Mouse (Mus musculus): Measurements from ENCODE around the gene Dscaml1. TPM values are rescaled to one million over a fixed set of nuclear protein-coding genes. Genes with fewer than 3 reads are reported as not detected.

Gene Dscaml1
- total RNA-seq, 2 experiments from 2014 or later: 35.7 to 38.0 TPM

DNA sequence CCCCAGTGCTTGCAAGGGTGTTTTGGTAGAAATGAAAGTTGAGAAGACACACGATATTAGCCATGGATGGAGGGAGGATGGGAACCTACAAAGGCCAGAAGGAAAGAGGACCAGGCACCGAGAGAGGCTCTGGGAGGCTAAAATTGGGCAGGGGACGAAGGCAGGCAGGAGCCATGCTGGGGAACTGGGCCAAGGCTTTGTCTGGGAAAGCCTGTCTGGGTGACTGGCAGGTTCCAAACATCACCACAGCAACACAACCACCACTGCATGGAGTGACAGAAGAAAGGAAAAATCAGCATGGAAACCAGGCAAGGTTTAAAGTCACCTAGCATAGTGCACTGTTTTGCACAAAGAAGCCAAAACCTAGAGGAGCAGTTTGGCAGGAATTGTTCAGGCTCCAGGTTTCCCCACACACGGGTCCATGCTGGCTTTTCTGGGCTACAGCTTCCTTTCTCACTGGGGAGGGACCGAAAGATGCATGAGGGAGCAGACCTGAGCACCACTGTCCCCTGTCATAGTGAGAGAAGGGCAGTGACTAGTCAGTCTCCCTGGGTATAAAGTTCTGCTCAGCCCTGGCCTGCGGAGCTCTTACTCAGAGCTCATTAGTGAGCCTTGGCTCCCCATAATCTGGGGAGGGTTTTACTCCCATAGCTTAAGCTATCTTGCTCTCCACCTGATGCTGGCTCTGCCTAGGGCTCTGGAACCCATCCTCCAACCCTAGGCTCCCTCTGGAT is 211.9 kb downstream of the Dscaml1 start:
- intact Hi-C loops (cut with DNase I): no loop called here
- DNase-seq (ENCODE audit: extremely low spot score in 1 of 2, low spot score in 2 of 2): no peak

DNA sequence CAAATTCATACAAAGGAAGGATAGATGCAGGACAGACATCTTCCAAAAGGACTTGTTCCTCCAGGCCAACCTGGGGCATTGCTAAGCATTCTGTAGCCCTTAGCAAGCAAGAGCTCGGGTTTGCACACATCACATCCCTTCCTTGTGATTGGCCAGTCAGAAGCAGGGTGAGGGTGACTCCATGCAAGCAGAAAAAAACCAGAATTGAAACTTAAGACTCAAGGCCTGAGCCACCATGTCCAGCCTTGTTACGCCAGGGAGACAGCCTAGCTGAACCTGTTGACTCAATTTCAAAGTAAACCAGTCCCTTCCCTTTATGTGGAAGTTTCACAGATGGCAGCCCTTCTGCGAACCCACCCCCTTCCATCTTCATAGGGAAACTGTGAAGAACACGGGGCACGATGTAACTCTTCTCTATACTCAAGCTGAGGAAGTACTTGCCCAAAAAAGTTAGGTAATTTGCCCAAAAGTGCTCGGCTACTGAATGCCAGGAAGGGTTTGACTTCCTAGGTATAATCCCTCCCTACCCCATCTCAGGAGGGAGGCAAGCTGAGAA is 218.5 kb downstream of the Dscaml1 start:
- intact Hi-C loops (cut with DNase I): no loop called here
- DNase-seq (ENCODE audit: extremely low spot score in 1 of 2, low spot score in 2 of 2): no peak

DNA sequence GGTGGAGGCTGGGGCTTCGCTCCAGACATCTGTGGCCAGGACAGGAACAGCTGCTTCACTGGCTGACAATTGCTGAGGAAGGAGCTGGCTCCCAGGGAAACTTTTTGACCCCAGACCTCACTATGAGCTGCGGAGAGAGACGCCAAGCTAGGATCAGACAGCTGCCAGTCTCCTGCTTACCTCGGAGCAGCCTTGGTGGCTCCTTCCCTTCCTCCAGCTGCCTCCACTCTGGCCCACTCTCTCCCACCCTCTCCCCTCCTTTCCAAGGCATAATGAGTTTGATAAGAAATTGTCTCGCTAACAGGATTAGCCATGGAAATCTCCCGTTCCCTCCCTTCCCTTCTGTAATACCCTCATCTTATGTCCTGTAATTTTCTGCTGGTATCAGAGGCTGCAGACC is 219.1 kb downstream of the Dscaml1 start:
- intact Hi-C loops (cut with DNase I): no loop called here

DNA sequence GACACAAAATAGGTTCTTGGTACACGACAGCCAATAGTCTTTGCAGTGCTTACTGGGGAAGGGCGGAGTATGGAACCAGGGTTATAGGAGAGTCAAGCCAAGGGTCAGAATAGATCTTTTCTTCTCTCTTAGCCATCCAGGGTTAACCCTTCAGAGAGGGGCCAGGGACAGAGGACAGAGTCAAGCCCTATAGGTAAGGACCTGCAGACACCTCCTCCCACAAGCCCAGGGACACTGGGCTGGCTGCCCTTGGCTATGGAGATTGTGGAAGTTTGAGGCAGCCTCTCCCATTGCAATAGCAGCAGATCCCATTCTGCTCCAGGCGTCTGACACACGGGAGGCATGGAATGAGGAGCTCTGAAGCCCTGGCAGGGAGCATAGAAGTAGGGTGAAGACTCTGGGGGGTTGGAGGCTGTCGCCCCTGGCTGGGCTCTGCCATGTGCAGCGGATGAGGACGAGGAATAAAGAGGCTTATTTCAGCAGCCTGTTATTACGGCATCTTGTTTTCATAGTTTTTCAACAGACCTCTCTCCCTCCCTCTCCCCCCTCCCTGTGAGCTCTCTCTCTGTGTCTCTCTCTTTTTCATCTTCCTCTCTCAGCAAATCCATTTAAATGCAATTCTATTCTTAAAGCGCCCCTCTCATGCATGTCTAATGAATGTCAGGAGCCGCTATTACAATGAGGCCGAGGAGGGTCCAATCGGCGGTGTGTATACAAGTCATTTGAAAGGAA is 224.8 kb downstream of the Dscaml1 start:
- DNase-seq (ENCODE audit: extremely low spot score in 1 of 2, low spot score in 2 of 2): no peak
- intact Hi-C loops (cut with DNase I): no loop called here

More for the DNA sequence above, 219.1 kb downstream of the Dscaml1 start:
- DNase-seq (ENCODE audit: extremely low spot score in 1 of 2, low spot score in 2 of 2): no peak

GRCm38 (mm10) chr9:45651810-45652177 is 225.4 kb downstream of the Dscaml1 start:
- intact Hi-C loops (cut with DNase I): no loop called here
- no peak for DNase-seq (ENCODE audit: extremely low spot score in 1 of 2, low spot score in 2 of 2)

DNA sequence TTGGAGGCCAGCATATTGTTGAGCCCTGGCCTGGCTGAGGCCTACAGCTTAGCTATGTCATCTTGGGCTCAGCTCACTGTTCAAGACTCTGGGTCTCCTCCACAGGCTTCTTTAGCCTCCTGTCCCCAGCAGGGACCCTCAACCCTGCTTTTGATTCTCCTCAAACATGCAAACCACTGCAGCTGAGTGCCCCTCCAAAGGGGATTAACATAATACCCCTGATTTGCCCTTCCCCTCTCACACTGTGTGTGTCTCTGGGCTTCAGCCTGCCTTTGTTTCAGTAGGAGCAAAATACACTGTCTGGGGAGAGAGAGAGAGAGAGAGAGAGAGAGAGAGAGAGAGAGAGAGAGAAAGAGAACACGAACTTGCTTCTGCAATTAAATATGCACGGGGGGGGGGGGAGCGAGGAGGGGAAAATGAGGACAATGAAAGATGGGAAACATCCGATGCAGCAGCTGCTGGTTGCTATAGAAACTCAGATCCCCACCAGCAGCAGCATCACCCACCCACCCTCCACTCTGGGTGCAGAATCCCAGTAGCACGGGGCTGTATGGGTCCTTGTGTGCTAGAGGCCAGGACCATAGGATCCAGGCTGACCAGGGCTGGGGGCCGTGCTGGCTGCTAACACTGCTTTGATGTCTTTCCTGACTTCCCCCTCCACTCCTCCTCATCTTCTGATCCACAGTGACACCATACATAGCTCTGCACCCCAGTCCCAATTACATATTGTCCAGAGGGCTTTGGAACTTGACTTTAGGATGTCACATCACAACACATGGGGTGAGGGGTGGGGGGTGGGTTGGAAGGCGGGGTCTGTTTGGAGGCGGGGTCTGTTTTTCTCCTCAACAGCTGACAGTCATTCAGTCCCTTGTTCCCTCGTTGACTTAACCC is 231.0 kb downstream of the Dscaml1 start:
- DNase-seq (ENCODE audit: extremely low spot score in 1 of 2, low spot score in 2 of 2): no peak
- intact Hi-C loops (cut with DNase I): no loop called here

DNA sequence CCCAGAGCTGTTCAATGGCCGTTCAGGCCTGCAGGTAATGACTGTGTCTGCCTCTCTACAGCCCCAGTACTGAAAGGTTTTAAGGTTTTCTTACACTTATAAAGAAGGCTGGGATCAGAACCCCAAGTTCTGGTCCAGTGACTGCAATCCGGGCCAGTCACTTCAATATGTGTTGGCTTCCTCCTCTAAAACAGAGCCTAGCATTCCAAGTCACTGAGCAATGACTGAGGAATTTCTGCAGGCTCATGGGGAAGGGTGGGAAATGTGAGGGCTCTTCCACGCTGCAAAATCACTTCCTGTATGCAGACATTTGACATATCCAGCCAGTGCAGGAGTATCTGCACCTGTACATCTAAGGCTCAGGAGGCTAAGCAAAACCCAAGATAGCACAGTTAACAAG is 233.8 kb downstream of the Dscaml1 start:
- intact Hi-C loops (cut with DNase I): no loop called here
- no peak for DNase-seq (ENCODE audit: extremely low spot score in 1 of 2, low spot score in 2 of 2)

GRCm38 (mm10) chr9:45662471-45662870 is 236.0 kb downstream of the Dscaml1 start:
- no peak for DNase-seq (ENCODE audit: extremely low spot score in 1 of 2, low spot score in 2 of 2)
- intact Hi-C loops (cut with DNase I): no loop called here

DNA sequence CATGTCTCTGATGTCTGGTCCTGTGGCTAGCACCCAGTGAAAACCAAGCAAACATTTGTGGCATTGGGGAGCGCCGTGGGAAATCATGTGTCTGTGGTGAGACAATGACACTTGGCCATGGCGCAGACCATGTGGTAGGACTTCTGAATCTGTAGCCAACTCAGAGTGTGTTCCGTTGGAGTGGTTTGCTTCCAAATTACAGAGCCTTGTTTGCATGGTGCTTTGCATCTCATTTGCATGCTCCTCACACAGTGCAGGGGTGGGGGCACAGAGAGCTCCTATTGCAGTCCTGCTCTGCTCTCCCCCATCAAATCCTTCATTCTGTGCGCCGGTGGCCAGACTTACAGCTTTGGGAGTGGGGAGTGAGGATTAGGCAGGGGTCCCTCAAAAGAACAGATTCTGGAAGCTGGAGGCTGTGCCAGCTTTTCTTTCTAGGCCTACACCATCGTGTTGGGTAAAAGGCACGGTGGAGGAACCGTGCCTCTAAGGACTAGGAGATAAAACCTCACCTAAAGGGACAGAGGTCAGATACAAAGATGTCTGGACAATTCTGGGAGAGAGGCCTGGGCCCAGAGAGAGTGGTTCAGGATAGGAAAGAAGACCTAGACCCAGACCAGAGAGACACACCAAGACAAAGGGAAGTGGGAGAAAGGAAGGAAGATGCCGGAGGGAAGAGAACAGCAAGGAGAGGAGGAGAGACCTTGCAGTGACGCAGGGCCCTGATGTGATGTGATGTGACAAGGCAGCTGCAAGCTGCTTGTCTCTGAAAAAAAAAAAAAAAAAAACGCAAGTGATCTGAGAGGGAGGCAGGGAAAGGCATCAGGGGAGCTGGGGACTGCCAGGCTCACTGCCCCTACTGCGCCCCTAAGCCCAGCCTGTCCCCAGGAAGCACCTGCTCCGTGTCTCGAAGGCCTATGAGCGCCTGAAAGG is 237.2 kb downstream of the Dscaml1 start:
- peak; percentile 57 to 79 for DNase-seq (ENCODE audit: extremely low spot score in 1 of 2, low spot score in 2 of 2)
- intact Hi-C loops (cut with DNase I): no loop called here

GRCm38 (mm10) chr9:45664326-45664725 is 237.9 kb downstream of the Dscaml1 start:
- DNase-seq (ENCODE audit: extremely low spot score in 1 of 2, low spot score in 2 of 2): no peak

DNA sequence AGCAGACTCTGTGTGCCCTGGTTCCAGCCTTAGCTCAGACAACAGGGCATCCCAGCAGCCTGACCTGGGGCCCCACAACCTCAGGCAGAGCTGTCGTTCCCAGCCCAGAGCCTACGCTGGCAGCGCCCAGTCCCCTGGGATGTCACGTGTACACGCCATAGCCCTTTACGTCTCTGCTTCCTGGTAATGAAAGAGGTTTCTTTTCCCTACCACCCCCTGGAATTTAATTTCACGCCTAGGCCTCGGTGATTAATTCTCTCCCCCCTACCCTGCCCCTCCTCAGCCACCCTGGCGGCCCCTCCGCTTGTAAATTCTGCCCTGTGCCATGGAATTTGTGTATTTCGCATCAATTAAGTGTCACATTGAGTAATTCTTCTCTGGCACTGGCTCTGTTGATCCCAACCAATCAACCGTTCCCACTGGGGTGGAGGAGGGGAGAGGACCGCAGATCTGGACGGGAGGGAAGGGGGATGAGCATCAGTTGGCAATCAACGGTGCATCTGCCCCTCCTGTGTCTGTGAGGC is 238.5 kb downstream of the Dscaml1 start:
- intact Hi-C loops (cut with DNase I): no loop called here
- DNase-seq (ENCODE audit: extremely low spot score in 1 of 2, low spot score in 2 of 2): no peak

More at GRCm38 (mm10) chr9:45664326-45664725, 237.9 kb downstream of the Dscaml1 start:
- intact Hi-C loops (cut with DNase I): no loop called here

DNA sequence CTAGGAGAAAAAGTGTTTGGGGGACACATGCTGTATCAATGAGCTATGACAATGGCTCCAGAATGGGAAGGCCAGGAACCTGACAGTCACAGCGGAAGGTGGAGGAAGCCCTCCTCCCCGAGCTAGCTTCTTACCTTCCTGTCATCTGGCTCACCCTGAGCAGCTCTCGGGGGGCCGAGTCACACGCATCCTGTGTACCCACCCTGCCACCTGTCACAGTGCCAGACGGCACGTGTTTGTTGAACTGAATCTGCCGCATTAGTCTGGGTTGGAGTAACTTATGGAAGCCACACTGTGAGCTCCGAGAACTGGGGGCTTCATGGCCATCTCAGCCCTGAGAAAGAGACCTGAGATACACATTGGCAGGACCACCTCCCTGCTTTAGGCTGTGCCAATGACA is 249.5 kb downstream of the Dscaml1 start:
- intact Hi-C loops (cut with DNase I): no loop called here
- no peak for DNase-seq (ENCODE audit: extremely low spot score in 1 of 2, low spot score in 2 of 2)

DNA sequence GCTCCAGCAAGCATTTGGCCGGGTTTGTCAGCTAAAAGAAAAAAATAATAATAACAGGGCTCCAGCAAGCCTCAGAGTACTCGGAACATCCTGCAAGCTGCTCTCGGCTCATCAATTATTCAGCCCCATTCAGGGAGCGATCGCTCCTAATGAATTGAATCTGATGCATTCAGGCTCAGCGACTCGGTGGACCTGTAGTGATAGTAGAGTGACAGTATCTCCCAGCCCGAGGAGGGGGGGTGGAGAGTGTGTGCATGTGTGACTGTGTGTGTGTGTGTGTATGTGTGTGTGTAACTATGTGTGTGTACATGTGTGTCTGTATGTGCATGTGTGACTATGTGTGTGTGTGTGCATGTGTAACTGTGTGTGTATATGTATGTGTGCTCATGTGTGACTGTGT is 250.2 kb downstream of the Dscaml1 start:
- intact Hi-C loops (cut with DNase I): no loop called here
- DNase-seq (ENCODE audit: extremely low spot score in 1 of 2, low spot score in 2 of 2): no peak

GRCm38 (mm10) chr9:45677236-45677781 is 250.9 kb downstream of the Dscaml1 start:
- DNase-seq (ENCODE audit: extremely low spot score in 1 of 2, low spot score in 2 of 2): peak; percentile 56 to 70
- intact Hi-C loops (cut with DNase I): no loop called here

GRCm38 (mm10) chr9:45677952-45678663 is 251.7 kb downstream of the Dscaml1 start:
- intact Hi-C loops (cut with DNase I): no loop called here
- DNase-seq (ENCODE audit: extremely low spot score in 1 of 2, low spot score in 2 of 2): no peak

DNA sequence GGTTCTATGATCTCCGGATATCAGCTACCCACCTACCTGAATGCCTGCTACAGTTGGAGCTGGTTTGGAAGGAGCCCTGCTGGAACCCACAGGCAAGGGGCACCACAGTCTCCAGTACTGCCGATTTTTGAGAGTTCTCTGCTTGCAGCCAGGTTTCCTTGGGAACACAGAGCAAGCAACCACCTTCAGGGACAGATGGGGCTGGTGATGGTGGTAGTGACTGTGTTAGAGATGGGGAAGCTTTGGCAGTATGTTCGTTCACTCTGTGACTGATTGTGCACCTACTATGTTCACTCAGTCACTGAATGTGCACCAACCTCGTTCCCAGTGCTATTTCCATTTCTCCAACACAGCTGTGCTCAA is 252.2 kb downstream of the Dscaml1 start:
- peak in 1 of 2 experiments; percentile 50 for DNase-seq (ENCODE audit: extremely low spot score in 1 of 2, low spot score in 2 of 2)
- intact Hi-C loops (cut with DNase I): no loop called here

- DNase-seq (ENCODE audit: extremely low spot score in 1 of 2, low spot score in 2 of 2): no peak
- intact Hi-C loops (cut with DNase I): no loop called here
Measured at GRCm38 (mm10) chr9:45682461-45682998, 256.1 kb downstream of the Dscaml1 start.
